Mouse (Mus musculus) midbrain, postnatal 0 days (tissue): ENCODE data around the gene Itpr1. TPM values are rescaled to one million over a fixed set of nuclear protein-coding genes. Genes with fewer than 3 reads are reported as not detected.

Experiments
- ATAC-seq: fragments of 200-750 bp; cut with Nextera tagmentation; 2 replicates; pipeline ENCODE4 v1.8.0; 2017; ENCODE audit warnings: moderate number of reproducible peaks, mild to moderate bottlenecking, moderate TSS enrichment, moderate library complexity; ENCODE audit not compliant: low FRiP score
- DNase-seq: peaks from one replicate; pipeline ENCODE4 v3.0.0-alpha.2; 2015; ENCODE audit warnings: low spot score
- H3K27ac ChIP-seq: fragments of 300-500 bp; sonication (generic); 2 replicates; pipeline ENCODE4 v1.5.1; 2014; ENCODE audit warnings: low read depth, mild to moderate bottlenecking, low read length, mixed read lengths
- H3K27me3 ChIP-seq: fragments of 300-500 bp; sonication (generic); 2 replicates; pipeline ENCODE4 v1.6.1; 2014; ENCODE audit warnings: low read length, control low read depth, mixed read lengths; ENCODE audit not compliant: insufficient read depth
- H3K36me3 ChIP-seq: fragments of 300-500 bp; sonication (generic); 2 replicates; pipeline ENCODE4 v1.6.1; 2014; ENCODE audit warnings: low read length, control low read depth, mixed read lengths; ENCODE audit not compliant: insufficient read depth
- H3K4me1 ChIP-seq: fragments of 300-500 bp; sonication (generic); 2 replicates; pipeline ENCODE4 v1.6.1; 2014; ENCODE audit warnings: mild to moderate bottlenecking, control low read depth, antibody characterized with exemption, low read length, mixed read lengths; ENCODE audit not compliant: insufficient read depth
- H3K4me2 ChIP-seq: fragments of 300-500 bp; sonication (generic); 2 replicates; pipeline ENCODE4 v1.6.1; 2014; ENCODE audit warnings: low read depth, mild to moderate bottlenecking, low read length, mixed read lengths; ENCODE audit not compliant: poor library complexity, severe bottlenecking
- H3K4me3 ChIP-seq: fragments of 300-500 bp; sonication (generic); 2 replicates; pipeline ENCODE4 v1.5.1; 2014; ENCODE audit warnings: low read depth, mild to moderate bottlenecking, low read length, moderate library complexity
- H3K9ac ChIP-seq: fragments of 300-500 bp; sonication (generic); replicated peaks from 2 replicates; pipeline ENCODE4 v1.6.1; 2014; ENCODE audit warnings: mild to moderate bottlenecking, low read length, moderate library complexity, mixed read lengths; ENCODE audit not compliant: poor library complexity, severe bottlenecking
- H3K9me3 ChIP-seq: fragments of 300-500 bp; sonication (generic); 2 replicates; pipeline ENCODE4 v1.6.1; 2016; ENCODE audit warnings: low read length, control low read depth
- CTCF ChIP-seq: IDR thresholded peaks from 2 replicates; pipeline ENCODE4 v1.5.1; 2016; ENCODE audit warnings: antibody characterized with exemption, mild to moderate bottlenecking
- WGBS: fragments of 180-500 bp; shearing (Covaris S2); extraction: QIAGEN DNeasy Blood & Tissue Kit; methylation state at CpG from one replicate; pipeline ENCODE4 v1.1.7; 2014; 5-methylcytosine and 5-hydroxymethylcytosine counted together
- polyA plus RNA-seq: library from polyadenylated mRNA; unstranded; fragments of >200 nt; fragmentation: Nextera tagmentation; extraction: Ambion mirVana; gene quantifications from 2 replicates; pipeline ENCODE4 v1.2.1, GENCODE M21; 2015
- total RNA-seq: library from RNA; depleted of rRNA; stranded (reverse); fragments of >200 nt; gene quantifications from 2 replicates; pipeline ENCODE4 v1.2.3, GENCODE M21; 2014

Gene Itpr1
- total and polyA plus RNA-seq, 2 experiments from 2014 or later: 3.3 to 23.2 TPM

GRCm38 (mm10) chr6:108458826-108459225, 245.9 kb downstream of the Itpr1 start:
- H3K4me3 ChIP-seq: no peak overlapping the region
- TF ChIP-seq CTCF: no peak
- no peak for ATAC-seq
- no peak overlapping the region for H3K4me2 ChIP-seq
- no peaks in the 10 kb centered on the region for H3K9me3 ChIP-seq
- H3K27me3 ChIP-seq: no peaks in the 10 kb centered on the region
- no peak overlapping the region for H3K9ac ChIP-seq
- WGBS: 94% methylated on average over 11 of the region's 11 CpGs
- DNase-seq: no peak
- H3K27ac ChIP-seq: no peak overlapping the region
- peaks cover 18% of the 10 kb centered on the region for H3K4me1 ChIP-seq
- no peaks in the 10 kb centered on the region for H3K36me3 ChIP-seq

GRCm38 (mm10) chr6:108464308-108464979, 251.5 kb downstream of the Itpr1 start:
- no peak overlapping the region for H3K4me2 ChIP-seq
- H3K27me3 ChIP-seq: no peaks in the 10 kb centered on the region
- H3K36me3 ChIP-seq: no peaks in the 10 kb centered on the region
- no peak overlapping the region for H3K4me3 ChIP-seq
- WGBS: 87% methylated on average over 8 of the region's 8 CpGs
- ATAC-seq: no peak
- H3K4me1 ChIP-seq: no peaks in the 10 kb centered on the region
- no peak for DNase-seq
- H3K27ac ChIP-seq: no peak overlapping the region
- H3K9ac ChIP-seq: no peak overlapping the region
- no peak for TF ChIP-seq CTCF
- H3K9me3 ChIP-seq: no peaks in the 10 kb centered on the region

DNA sequence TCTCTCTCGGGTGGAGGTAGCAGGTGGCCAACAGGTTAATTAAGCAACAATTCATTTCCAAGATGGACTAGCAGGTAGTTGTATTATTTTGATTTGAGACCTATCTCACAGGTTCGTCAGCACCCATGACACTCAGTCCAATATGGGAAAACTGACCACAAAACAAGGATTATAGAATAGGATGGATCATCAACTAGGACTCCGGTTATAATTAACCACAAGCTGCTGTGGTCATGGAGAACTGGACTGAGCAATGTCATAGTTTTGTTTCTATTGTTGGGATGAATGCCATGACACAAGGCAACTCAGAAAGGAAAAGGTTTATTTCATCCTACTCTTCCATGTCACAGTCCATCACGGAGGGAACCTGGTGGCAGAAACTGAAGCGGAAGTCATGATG, 252.3 kb downstream of the Itpr1 start:
- no peaks in the 10 kb centered on the region for H3K4me1 ChIP-seq
- no peaks in the 10 kb centered on the region for H3K9me3 ChIP-seq
- ATAC-seq (no peak), DNase-seq (no peak)
- no peak overlapping the region for H3K4me3 ChIP-seq
- 92% methylated on average over 5 of the region's 5 CpGs for WGBS
- H3K27ac ChIP-seq: no peak overlapping the region
- no peaks in the 10 kb centered on the region for H3K36me3 ChIP-seq
- no peak overlapping the region for H3K9ac ChIP-seq
- no peak overlapping the region for H3K4me2 ChIP-seq
- no peaks in the 10 kb centered on the region for H3K27me3 ChIP-seq
- no peak for TF ChIP-seq CTCF

DNA sequence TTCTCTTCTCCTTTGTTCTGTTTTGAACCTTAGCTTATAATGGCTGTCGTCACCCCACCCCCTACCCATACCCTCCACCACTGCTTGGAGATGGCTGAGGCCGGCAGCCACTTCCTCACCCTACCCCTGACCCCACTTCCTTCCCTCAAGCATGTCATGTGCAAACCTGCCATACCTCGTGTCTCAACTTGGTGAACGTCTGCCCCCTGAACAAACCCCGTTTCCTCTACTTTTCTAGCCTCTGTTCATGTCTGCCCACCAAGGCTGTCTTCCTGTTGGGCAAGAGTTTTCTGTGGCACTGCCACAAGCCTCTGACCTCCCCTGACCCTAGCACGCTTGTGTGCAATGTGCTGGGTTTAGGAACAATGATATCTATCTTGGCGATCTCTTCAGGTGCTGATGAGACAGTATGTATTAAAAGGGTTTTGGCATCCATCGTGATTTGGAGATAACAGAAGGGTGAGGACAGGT, 253.2 kb downstream of the Itpr1 start:
- no peak for ATAC-seq
- WGBS: 90% methylated on average over 8 of the region's 8 CpGs

DNA sequence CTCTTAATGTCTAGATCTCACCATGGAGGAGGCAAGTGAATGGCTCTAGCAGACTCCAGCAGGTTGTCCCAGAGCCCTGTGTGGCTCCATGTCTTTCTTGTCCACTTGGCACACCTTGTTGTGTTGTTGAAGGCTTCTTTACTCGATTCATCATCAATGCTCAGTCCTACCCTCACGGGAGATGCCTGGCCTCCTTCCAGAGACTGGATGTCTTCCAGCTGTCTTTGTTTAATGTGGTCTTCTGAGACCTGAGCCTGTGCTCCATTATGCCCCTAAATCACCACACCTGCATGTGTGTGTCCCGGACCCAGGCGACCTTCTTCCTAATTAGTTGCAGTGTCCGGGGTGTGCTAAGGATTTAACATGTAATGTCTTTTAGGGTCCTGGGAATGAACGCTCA, 254.7 kb downstream of the Itpr1 start:
- H3K4me2 ChIP-seq: no peak overlapping the region
- no peak overlapping the region for H3K4me3 ChIP-seq
- H3K4me1 ChIP-seq: no peaks in the 10 kb centered on the region
- WGBS: 80% methylated on average over 6 of the region's 6 CpGs
- H3K36me3 ChIP-seq: no peaks in the 10 kb centered on the region
- no peaks in the 10 kb centered on the region for H3K27me3 ChIP-seq
- no peak for TF ChIP-seq CTCF
- no peaks in the 10 kb centered on the region for H3K9me3 ChIP-seq
- ATAC-seq: no peak
- no peak overlapping the region for H3K27ac ChIP-seq
- H3K9ac ChIP-seq: no peak overlapping the region
- DNase-seq: no peak

More for the DNA sequence above, 253.2 kb downstream of the Itpr1 start:
- no peak overlapping the region for H3K9ac ChIP-seq
- TF ChIP-seq CTCF: no peak
- H3K27ac ChIP-seq: no peak overlapping the region
- no peaks in the 10 kb centered on the region for H3K9me3 ChIP-seq
- H3K36me3 ChIP-seq: no peaks in the 10 kb centered on the region
- H3K4me3 ChIP-seq: no peak overlapping the region
- DNase-seq: no peak
- no peaks in the 10 kb centered on the region for H3K4me1 ChIP-seq
- H3K27me3 ChIP-seq: no peaks in the 10 kb centered on the region
- H3K4me2 ChIP-seq: no peak overlapping the region

DNA sequence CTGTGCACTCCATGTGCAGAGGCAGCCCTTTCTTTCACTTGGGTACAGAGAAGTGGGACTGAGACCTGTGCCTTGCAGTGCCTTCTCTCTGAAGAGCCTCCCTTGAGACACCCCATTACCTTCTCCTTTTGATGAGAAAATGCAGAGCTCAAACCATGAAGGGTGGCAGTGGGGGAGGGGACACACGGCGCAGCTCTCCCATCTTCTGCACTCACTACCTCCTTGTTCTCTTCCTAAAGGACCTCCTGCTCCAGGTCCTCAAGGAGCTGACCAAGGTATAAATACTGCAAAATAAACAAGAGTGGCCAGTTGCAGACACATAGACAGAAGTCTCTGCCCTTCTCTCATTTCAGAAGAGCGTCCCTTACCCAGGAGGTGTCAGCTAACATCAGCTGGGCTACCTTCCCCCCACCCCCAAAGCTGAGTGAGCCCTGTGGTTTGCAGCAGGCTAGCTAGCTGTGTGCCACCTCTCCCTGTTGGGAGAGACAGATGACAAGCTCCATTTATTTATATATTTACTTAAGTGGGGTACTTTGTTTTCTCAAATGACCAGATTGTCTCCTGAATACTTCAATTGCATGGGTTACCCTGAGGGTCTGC, 255.4 kb downstream of the Itpr1 start:
- Histone ChIP-seq H3K36me3 (no peaks in the 10 kb centered on the region), H3K9me3 (no peaks in the 10 kb centered on the region), H3K4me1 (no peaks in the 10 kb centered on the region), H3K27ac (no peak overlapping the region), H3K9ac (no peak overlapping the region), H3K27me3 (no peaks in the 10 kb centered on the region), H3K4me2 (no peak overlapping the region), H3K4me3 (no peak overlapping the region)
- DNase-seq (no peak), ATAC-seq (no peak)
- TF ChIP-seq CTCF: no peak
- 83% methylated on average over 3 of the region's 3 CpGs for WGBS
